Mouse (Mus musculus): ENCODE data around the gene Ubr4.

Ubr4 gene

GRCm38 (mm10) chr4:139351931-139352711 lies at the start of gene Ubr4, which contains the start of the genes Mrto4 and Emc1:
Ubr4 (plus strand) TSS chr4:139352609.
Mrto4 (minus strand) TSS chr4:139352576.
Emc1 (plus strand) TSS chr4:139352587.
- DNase-seq (ENCODE audit: low read depth, low spot score) = peak; percentile 73

- DNase-seq (ENCODE audit: low read depth, low spot score) = no peak
These were observed 46.9 kb upstream of the Ubr4 start for GRCm38 (mm10) chr4:139305521-139305920.

- no peak for DNase-seq (ENCODE audit: low read depth, low spot score)
These were observed 44.5 kb upstream of the Ubr4 start for GRCm38 (mm10) chr4:139307916-139308315.

GRCm38 (mm10) chr4:139309651-139310050 lies 42.8 kb upstream of the Ubr4 start:
- DNase-seq (ENCODE audit: low read depth, low spot score) = peak; percentile 51

GRCm38 (mm10) chr4:139310171-139310898 lies 42.1 kb upstream of the Ubr4 start, which contains the start of the genes Pqlc2 and Akr7a5:
Pqlc2 (minus strand) TSS chr4:139310708.
Akr7a5 (plus strand) TSS chr4:139310744.
- DNase-seq (ENCODE audit: low read depth, low spot score) = peak; percentile 93

GRCm38 (mm10) chr4:139310899-139311701 lies 41.3 kb upstream of the Ubr4 start:
- peak; percentile 41 for DNase-seq (ENCODE audit: low read depth, low spot score)

- DNase-seq (ENCODE audit: low read depth, low spot score) = peak; percentile 25
These were observed 40.7 kb upstream of the Ubr4 start for GRCm38 (mm10) chr4:139311707-139312106.

- peak; percentile 66 for DNase-seq (ENCODE audit: low read depth, low spot score)
These were observed 39.8 kb upstream of the Ubr4 start for GRCm38 (mm10) chr4:139312632-139313031.

GRCm38 (mm10) chr4:139318449-139318848 lies 34.0 kb upstream of the Ubr4 start:
- DNase-seq (ENCODE audit: low read depth, low spot score) = no peak

- DNase-seq (ENCODE audit: low read depth, low spot score) = no peak
These were observed 32.7 kb upstream of the Ubr4 start for GRCm38 (mm10) chr4:139319740-139320139.

- peak; percentile 98 for DNase-seq (ENCODE audit: low read depth, low spot score)
These were observed 21.8 kb upstream of the Ubr4 start for GRCm38 (mm10) chr4:139330605-139331004.

GRCm38 (mm10) chr4:139334631-139335295 lies 17.6 kb upstream of the Ubr4 start:
- no peak for DNase-seq (ENCODE audit: low read depth, low spot score)

- no peak for DNase-seq (ENCODE audit: low read depth, low spot score)
These were observed 16.9 kb upstream of the Ubr4 start for GRCm38 (mm10) chr4:139335507-139335906.

GRCm38 (mm10) chr4:139336822-139337483 lies 15.5 kb upstream of the Ubr4 start:
- peak; percentile 92 for DNase-seq (ENCODE audit: low read depth, low spot score)

- no peak for DNase-seq (ENCODE audit: low read depth, low spot score)
These were observed 14.3 kb upstream of the Ubr4 start for GRCm38 (mm10) chr4:139338145-139338544.

- DNase-seq (ENCODE audit: low read depth, low spot score) = no peak
These were observed 11.6 kb upstream of the Ubr4 start for GRCm38 (mm10) chr4:139340835-139341234.

GRCm38 (mm10) chr4:139341556-139342233 lies 10.7 kb upstream of the Ubr4 start:
- DNase-seq (ENCODE audit: low read depth, low spot score) = no peak

- no peak for DNase-seq (ENCODE audit: low read depth, low spot score)
These were observed 8.7 kb upstream of the Ubr4 start for GRCm38 (mm10) chr4:139343718-139344117.

- peak; percentile 63 for DNase-seq (ENCODE audit: low read depth, low spot score)
These were observed 6.9 kb upstream of the Ubr4 start for GRCm38 (mm10) chr4:139345416-139346019.

GRCm38 (mm10) chr4:139352832-139353231 lies 423 bp downstream of the Ubr4 start:
- DNase-seq (ENCODE audit: low read depth, low spot score) = no peak
